Mouse (Mus musculus): Measurements from ENCODE around the gene Chtf18. TPM values are rescaled to one million over a fixed set of nuclear protein-coding genes. Genes with fewer than 3 reads are reported as not detected.

Chtf18 gene
- polyA plus RNA-seq, 1 experiment from 2014 or later = 8.2 TPM

GRCm38 (mm10) chr17:25696263-25696662 lies 31.0 kb downstream of the Chtf18 start:
- H3K9me3 ChIP-seq = no peaks in the 10 kb centered on the region
- H3K9ac ChIP-seq = no peak overlapping the region
- H3K36me3 ChIP-seq = no peaks in the 10 kb centered on the region
- H3K27ac ChIP-seq (replicated peaks) = no peak overlapping the region
- no peak overlapping the region for H3K4me2 ChIP-seq
- no peaks in the 10 kb centered on the region for H3K27me3 ChIP-seq
- H3K4me3 ChIP-seq = no peak overlapping the region
- ATAC-seq (ENCODE audit: low FRiP score, low read depth) = no peak
- 41% methylated on average over 1 of the region's 1 CpGs for WGBS
- H3K4me1 ChIP-seq (replicated peaks) = no peaks in the 10 kb centered on the region

GRCm38 (mm10) chr17:25688922-25689321 lies 38.3 kb downstream of the Chtf18 start:
- H3K9me3 ChIP-seq = no peaks in the 10 kb centered on the region
- WGBS = 83% methylated on average over 4 of the region's 4 CpGs
- no peaks in the 10 kb centered on the region for H3K36me3 ChIP-seq
- no peak overlapping the region for H3K4me3 ChIP-seq
- H3K4me2 ChIP-seq = no peak overlapping the region
- ATAC-seq (ENCODE audit: low FRiP score, low read depth) = no peak
- no peaks in the 10 kb centered on the region for H3K27me3 ChIP-seq
- H3K9ac ChIP-seq = no peak overlapping the region
- no peak overlapping the region for H3K27ac ChIP-seq (replicated peaks)
- H3K4me1 ChIP-seq (replicated peaks) = no peaks in the 10 kb centered on the region

DNA sequence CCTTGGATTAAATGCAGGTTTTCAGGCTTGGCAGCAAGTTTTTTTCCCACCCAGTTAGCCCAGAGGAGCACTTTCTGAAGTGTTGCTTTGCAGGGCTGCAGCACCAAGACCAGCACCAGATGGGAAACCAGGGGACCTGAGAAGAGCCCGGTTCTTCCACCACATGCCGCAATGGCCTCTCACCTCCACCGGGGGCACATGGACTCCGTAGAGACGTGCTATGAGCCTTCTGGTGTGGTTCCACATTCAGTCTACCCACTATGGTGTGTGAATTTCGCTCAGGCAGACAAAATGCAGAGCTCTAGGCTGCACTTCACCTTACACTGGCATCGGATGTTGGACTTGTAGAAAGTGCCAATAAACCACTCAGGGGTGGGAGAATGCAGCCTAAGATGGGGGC lies 40.9 kb downstream of the Chtf18 start:
- no peaks in the 10 kb centered on the region for H3K36me3 ChIP-seq
- 49% methylated on average over 7 of the region's 7 CpGs for WGBS
- H3K27ac ChIP-seq (replicated peaks) = no peak overlapping the region
- H3K9me3 ChIP-seq = no peaks in the 10 kb centered on the region
- no peak overlapping the region for H3K4me2 ChIP-seq
- no peak overlapping the region for H3K4me3 ChIP-seq
- H3K27me3 ChIP-seq = no peaks in the 10 kb centered on the region
- no peaks in the 10 kb centered on the region for H3K4me1 ChIP-seq (replicated peaks)
- 0 out of 2 replicates have a peak, but pooled peaks have one; percentile 34 for ATAC-seq (ENCODE audit: low FRiP score, low read depth)
- H3K9ac ChIP-seq = no peak overlapping the region

GRCm38 (mm10) chr17:25681636-25682035 lies 45.6 kb downstream of the Chtf18 start:
- no peak overlapping the region for H3K4me2 ChIP-seq
- no peak overlapping the region for H3K27ac ChIP-seq (replicated peaks)
- no peak for ATAC-seq (ENCODE audit: low FRiP score, low read depth)
- no peak overlapping the region for H3K4me3 ChIP-seq
- H3K9me3 ChIP-seq = no peaks in the 10 kb centered on the region
- H3K27me3 ChIP-seq = no peaks in the 10 kb centered on the region
- H3K9ac ChIP-seq = no peak overlapping the region
- no peaks in the 10 kb centered on the region for H3K36me3 ChIP-seq
- 82% methylated on average over 4 of the region's 4 CpGs for WGBS
- no peaks in the 10 kb centered on the region; the same call in 1 of the 2 replicates for H3K4me1 ChIP-seq (replicated peaks)

DNA sequence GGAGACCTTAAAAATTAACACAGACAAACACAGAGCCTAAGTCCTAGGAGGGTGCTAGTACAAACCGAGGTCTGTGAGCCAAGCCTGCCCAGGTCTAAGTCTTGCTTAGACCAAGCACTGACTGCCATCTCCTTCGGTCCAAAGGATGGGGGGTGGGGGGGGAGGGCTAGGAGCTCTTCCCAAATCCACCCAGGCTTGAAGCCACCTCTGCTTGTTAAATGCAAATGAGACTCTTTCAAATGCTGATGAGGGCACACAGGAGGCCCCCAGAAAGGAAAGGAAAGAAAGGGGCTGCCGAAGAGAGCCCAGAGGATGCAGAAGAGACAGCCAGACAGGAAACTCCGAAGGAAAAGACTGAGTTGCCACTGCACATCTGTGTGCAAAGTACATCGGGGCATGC lies 47.4 kb downstream of the Chtf18 start:
- peak overlapping the region; percentile 53; the same call in 1 of the 2 replicates for H3K27ac ChIP-seq (replicated peaks)
- no peak overlapping the region for H3K9ac ChIP-seq
- WGBS = 2% methylated on average over 5 of the region's 5 CpGs
- H3K27me3 ChIP-seq = no peaks in the 10 kb centered on the region
- H3K4me3 ChIP-seq = no peak overlapping the region
- H3K36me3 ChIP-seq = no peaks in the 10 kb centered on the region
- no peaks in the 10 kb centered on the region; the same call in 1 of the 2 replicates for H3K4me1 ChIP-seq (replicated peaks)
- no peak overlapping the region for H3K4me2 ChIP-seq
- no peaks in the 10 kb centered on the region for H3K9me3 ChIP-seq
- 0 out of 2 replicates have a peak, but pooled peaks have one; percentile 42 for ATAC-seq (ENCODE audit: low FRiP score, low read depth)

DNA sequence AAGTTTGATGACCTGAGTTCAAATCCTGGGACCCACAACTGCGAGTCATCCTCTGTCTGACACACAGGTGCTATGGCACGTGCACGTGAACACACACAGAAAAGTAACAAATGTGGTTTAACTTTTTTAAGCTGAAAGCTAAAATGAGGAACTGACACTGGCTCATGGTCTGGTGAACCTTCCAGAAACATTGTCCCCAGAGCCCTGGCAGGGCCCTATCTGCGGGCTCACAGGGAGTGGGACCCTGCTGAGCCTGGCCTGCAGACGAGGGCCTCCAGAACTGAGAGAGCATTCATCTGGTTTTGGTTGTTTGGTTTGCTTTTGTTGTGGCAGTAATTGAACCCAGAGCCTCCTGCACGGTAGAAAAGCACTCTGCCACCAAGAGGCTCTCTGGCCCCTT lies 49.2 kb downstream of the Chtf18 start:
- WGBS = 51% methylated on average over 6 of the region's 6 CpGs
- no peaks in the 10 kb centered on the region for H3K27me3 ChIP-seq
- no peaks in the 10 kb centered on the region for H3K36me3 ChIP-seq
- H3K9me3 ChIP-seq = no peaks in the 10 kb centered on the region
- H3K27ac ChIP-seq (replicated peaks) = no peak overlapping the region
- ATAC-seq (ENCODE audit: low FRiP score, low read depth) = no peak
- no peak overlapping the region for H3K4me2 ChIP-seq
- H3K9ac ChIP-seq = no peak overlapping the region
- no peaks in the 10 kb centered on the region; the same call in 1 of the 2 replicates for H3K4me1 ChIP-seq (replicated peaks)
- no peak overlapping the region for H3K4me3 ChIP-seq

DNA sequence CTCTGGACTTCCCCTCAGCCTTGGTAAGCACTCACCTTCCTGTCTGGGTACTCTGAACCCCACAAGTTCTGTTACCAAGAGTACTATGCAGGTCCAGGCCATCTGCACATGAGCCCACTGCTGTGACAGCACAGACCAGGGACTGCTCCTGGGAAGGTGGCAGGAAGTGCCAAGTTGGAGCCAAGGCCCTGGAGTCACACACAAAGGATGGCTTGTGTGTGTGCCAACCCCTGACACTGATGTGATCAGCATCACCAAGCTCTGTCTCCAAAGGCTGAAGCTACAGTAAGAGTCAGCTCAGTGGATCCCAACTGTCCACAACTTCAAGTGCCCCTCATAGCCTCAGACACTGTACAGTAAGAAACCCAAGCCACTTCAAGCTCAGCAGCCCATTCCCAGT lies 54.2 kb downstream of the Chtf18 start:
- Histone ChIP-seq H3K27me3 (no peaks in the 10 kb centered on the region), H3K36me3 (no peaks in the 10 kb centered on the region), H3K27ac (replicated peaks) (no peak overlapping the region), H3K4me2 (no peak overlapping the region), H3K9me3 (no peaks in the 10 kb centered on the region), H3K4me3 (no peak overlapping the region), H3K9ac (no peak overlapping the region), H3K4me1 (replicated peaks) (0 out of 2 replicates have a peak, but pooled peaks cover 9% of the 10 kb centered on the region)
- peak; percentile 68 for ATAC-seq (ENCODE audit: low FRiP score, low read depth)

Small RNA genes lying within 50 kb of the gene (microRNA-seq; reads per million reads assigned to microRNA genes)
- gene Gm25083 = not detected

Other genes with a start within 250 kb of the Chtf18 start
- 0.64 and 0.77 TPM in 2 replicates for gene Sstr5, start 230.1 kb downstream of the Chtf18 start, polyA plus RNA-seq (2015; fragmentation: Nextera tagmentation; extraction: Ambion mirVana)
- gene Sox8, start 156.7 kb downstream of the Chtf18 start, polyA plus RNA-seq (2015; fragmentation: Nextera tagmentation; extraction: Ambion mirVana) = 17.8 and 23.8 TPM in 2 replicates
- 23.8 and 25.1 TPM in 2 replicates for gene Lmf1, start 148.3 kb downstream of the Chtf18 start, polyA plus RNA-seq (2015; fragmentation: Nextera tagmentation; extraction: Ambion mirVana)
- 6.7 and 9.6 TPM in 2 replicates for gene Gng13, start 10.2 kb downstream of the Chtf18 start, polyA plus RNA-seq (2015; fragmentation: Nextera tagmentation; extraction: Ambion mirVana)
- 28.7 and 30.1 TPM in 2 replicates for gene Rpusd1, start 251 bp upstream of the Chtf18 start, polyA plus RNA-seq (2015; fragmentation: Nextera tagmentation; extraction: Ambion mirVana)
- gene Mslnl, start 8.6 kb upstream of the Chtf18 start, polyA plus RNA-seq (2015; fragmentation: Nextera tagmentation; extraction: Ambion mirVana) = 0.05 TPM in 1 of 2 replicates, not detected in the other
- gene Msln, start 27.0 kb upstream of the Chtf18 start, polyA plus RNA-seq (2015; fragmentation: Nextera tagmentation; extraction: Ambion mirVana) = 0.84 TPM in 1 of 2 replicates, not detected in the other
- gene Narfl, start 46.4 kb upstream of the Chtf18 start, polyA plus RNA-seq (2015; fragmentation: Nextera tagmentation; extraction: Ambion mirVana) = 29.5 and 30.7 TPM in 2 replicates
- 133 TPM in 2 replicates for gene Haghl, start 58.3 kb upstream of the Chtf18 start, polyA plus RNA-seq (2015; fragmentation: Nextera tagmentation; extraction: Ambion mirVana)
- gene Ccdc78, start 59.2 kb upstream of the Chtf18 start, polyA plus RNA-seq (2015; fragmentation: Nextera tagmentation; extraction: Ambion mirVana) = 0.31 and 0.48 TPM in 2 replicates
- 90.1 and 95.7 TPM in 2 replicates for gene Fam173a, start 65.5 kb upstream of the Chtf18 start, polyA plus RNA-seq (2015; fragmentation: Nextera tagmentation; extraction: Ambion mirVana)
- 2.0 TPM in 1 of 2 replicates, not detected in the other for gene AC134908.4, start 68.2 kb upstream of the Chtf18 start, polyA plus RNA-seq (2015; fragmentation: Nextera tagmentation; extraction: Ambion mirVana)
- gene Metrn, start 69.7 kb upstream of the Chtf18 start, polyA plus RNA-seq (2015; fragmentation: Nextera tagmentation; extraction: Ambion mirVana) = 67.2 and 82.2 TPM in 2 replicates
- gene Fbxl16, start 81.7 kb upstream of the Chtf18 start, polyA plus RNA-seq (2015; fragmentation: Nextera tagmentation; extraction: Ambion mirVana) = 38.2 and 45.0 TPM in 2 replicates
- gene Wdr24, start 96.2 kb upstream of the Chtf18 start, polyA plus RNA-seq (2015; fragmentation: Nextera tagmentation; extraction: Ambion mirVana) = 27.3 and 28.2 TPM in 2 replicates
- gene Jmjd8, start 101.4 kb upstream of the Chtf18 start, polyA plus RNA-seq (2015; fragmentation: Nextera tagmentation; extraction: Ambion mirVana) = 51.1 and 55.0 TPM in 2 replicates
- 358 and 382 TPM in 2 replicates for gene Stub1, start 106.0 kb upstream of the Chtf18 start, polyA plus RNA-seq (2015; fragmentation: Nextera tagmentation; extraction: Ambion mirVana)
- 51.9 and 56.8 TPM in 2 replicates for gene Rhbdl1, start 109.9 kb upstream of the Chtf18 start, polyA plus RNA-seq (2015; fragmentation: Nextera tagmentation; extraction: Ambion mirVana)
- 13.8 and 14.0 TPM in 2 replicates for gene Gm20683, start 114.3 kb upstream of the Chtf18 start, polyA plus RNA-seq (2015; fragmentation: Nextera tagmentation; extraction: Ambion mirVana)
- 15.1 and 16.6 TPM in 2 replicates for gene Rhot2, start 117.4 kb upstream of the Chtf18 start, polyA plus RNA-seq (2015; fragmentation: Nextera tagmentation; extraction: Ambion mirVana)
- gene Wdr90, start 134.1 kb upstream of the Chtf18 start, polyA plus RNA-seq (2015; fragmentation: Nextera tagmentation; extraction: Ambion mirVana) = 19.0 and 19.9 TPM in 2 replicates
- 27.0 and 28.4 TPM in 2 replicates for gene Mcrip2, start 141.3 kb upstream of the Chtf18 start, polyA plus RNA-seq (2015; fragmentation: Nextera tagmentation; extraction: Ambion mirVana)
- gene Mettl26, start 147.7 kb upstream of the Chtf18 start, polyA plus RNA-seq (2015; fragmentation: Nextera tagmentation; extraction: Ambion mirVana) = 58.7 and 64.1 TPM in 2 replicates
- 0.39 and 0.44 TPM in 2 replicates for gene Wfikkn1, start 153.4 kb upstream of the Chtf18 start, polyA plus RNA-seq (2015; fragmentation: Nextera tagmentation; extraction: Ambion mirVana)
- 49.3 and 55.0 TPM in 2 replicates for gene Rab40c, start 192.3 kb upstream of the Chtf18 start, polyA plus RNA-seq (2015; fragmentation: Nextera tagmentation; extraction: Ambion mirVana)
- 73.9 and 77.2 TPM in 2 replicates for gene Pigq, start 217.5 kb upstream of the Chtf18 start, polyA plus RNA-seq (2015; fragmentation: Nextera tagmentation; extraction: Ambion mirVana)
- gene Nhlrc4, start 217.5 kb upstream of the Chtf18 start, polyA plus RNA-seq (2015; fragmentation: Nextera tagmentation; extraction: Ambion mirVana) = 0.30 and 0.91 TPM in 2 replicates
- gene A930017K11Rik, start 225.1 kb upstream of the Chtf18 start, polyA plus RNA-seq (2015; fragmentation: Nextera tagmentation; extraction: Ambion mirVana) = 2.7 and 5.4 TPM in 2 replicates

Data from hindbrain, embryonic 15.5 days (tissue).